20 mouse cellular contexts compared by ENCODE assay signal in genomic region chr5:101998971-101999370, GRCm38 (mm10).
A peak's percentile ranks its signal among the peaks of the same experiment; 100 is the strongest.
DNase-seq lines count a peak whose midpoint lies in the region; ATAC-seq lines count a peak whose summit lies in the region.
"Had no signal": no experiment of that assay in that cellular context is flagged by ENCODE, and none has a peak within 500 bp of the region (broad histone marks: within the 10 kb centered on the region; RNA-seq: fewer than 3 reads in every experiment).

No protein-coding gene starts in this region.

- no peak overlapping the region for H3K27ac ChIP-seq in embryonic facial prominence, embryonic 11.5 days (replicated peaks; ENCODE audit: low read depth, low read length)
- H3K27ac ChIP-seq in embryonic facial prominence, embryonic 10.5 days (replicated peaks), result no peak overlapping the region; the same call in 1 of the 2 replicates
- H3K27ac ChIP-seq in limb, embryonic 12.5 days, result peak overlapping the region; percentile 62; the same call in 1 of the 2 replicates
- H3K27ac ChIP-seq in limb, embryonic 10.5 days, result no peak overlapping the region
- H3K27ac ChIP-seq in embryonic facial prominence, embryonic 14.5 days (replicated peaks; ENCODE audit: low read depth, low read length), result peak overlapping the region; percentile 48; the same call in 1 of the 2 replicates
- H3K27ac ChIP-seq: forebrain, embryonic 15.5 days; heart, embryonic 13.5 days; neural tube, embryonic 15.5 days; stomach, embryonic 15.5 days had no signal

- 0 out of 2 replicates have a peak, but pooled peaks have one; percentile 48 for ATAC-seq in embryonic facial prominence, embryonic 11.5 days (replicated peaks; ENCODE audit: insufficient number of reproducible peaks, low FRiP score, low TSS enrichment, low read depth)
- no peak for ATAC-seq in limb, embryonic 12.5 days (ENCODE audit: insufficient number of reproducible peaks, insufficient read depth, low FRiP score, low TSS enrichment, low read depth)
- ATAC-seq in embryonic facial prominence, embryonic 14.5 days (ENCODE audit: low read depth), result no peak; the same call in 1 of the 2 replicates
- peak; percentile 38 for ATAC-seq in megakaryocyte progenitor cell, adult 5-6 weeks (replicated peaks; ENCODE audit: poor library complexity)
- ATAC-seq: forebrain, embryonic 15.5 days; inflammation-experienced regulatory T-cells, adult 6 months had no signal

- H3K9ac ChIP-seq in embryonic facial prominence, embryonic 11.5 days (replicated peaks; ENCODE audit: low read length), result no peak overlapping the region
- H3K9ac ChIP-seq in limb, embryonic 12.5 days (replicated peaks), result no peak overlapping the region
- H3K9ac ChIP-seq in embryonic facial prominence, embryonic 14.5 days (ENCODE audit: low read depth, low read length), result no peak overlapping the region
- H3K9ac ChIP-seq: forebrain, embryonic 15.5 days; heart, embryonic 13.5 days; neural tube, embryonic 15.5 days; stomach, embryonic 15.5 days had no signal

- no peaks in the 10 kb centered on the region for H3K27me3 ChIP-seq in embryonic facial prominence, embryonic 11.5 days (ENCODE audit: control insufficient read depth, insufficient read depth, low read length)
- H3K27me3 ChIP-seq in embryonic facial prominence, embryonic 10.5 days (replicated peaks; ENCODE audit: low read depth, poor library complexity, severe bottlenecking), result no peaks in the 10 kb centered on the region
- H3K27me3 ChIP-seq in limb, embryonic 12.5 days, result no peaks in the 10 kb centered on the region
- no peaks in the 10 kb centered on the region for H3K27me3 ChIP-seq in limb, embryonic 10.5 days (ENCODE audit: low read depth, poor library complexity, severe bottlenecking)
- no peaks in the 10 kb centered on the region for H3K27me3 ChIP-seq in embryonic facial prominence, embryonic 14.5 days (replicated peaks; ENCODE audit: control insufficient read depth, insufficient read depth, low read length)
- H3K27me3 ChIP-seq: forebrain, embryonic 15.5 days; heart, embryonic 13.5 days; neural tube, embryonic 15.5 days; stomach, embryonic 15.5 days had no signal

- H3K36me3 ChIP-seq in embryonic facial prominence, embryonic 11.5 days (replicated peaks; ENCODE audit: control insufficient read depth, insufficient read depth, low read depth, low read length), result no peaks in the 10 kb centered on the region
- H3K36me3 ChIP-seq in embryonic facial prominence, embryonic 10.5 days (replicated peaks), result peaks cover 34% of the 10 kb centered on the region
- H3K36me3 ChIP-seq in limb, embryonic 12.5 days, result peaks cover 16% of the 10 kb centered on the region; the same call in 1 of the 2 replicates
- peaks cover 17% of the 10 kb centered on the region for H3K36me3 ChIP-seq in limb, embryonic 10.5 days
- H3K36me3 ChIP-seq in embryonic facial prominence, embryonic 14.5 days (ENCODE audit: control insufficient read depth, insufficient read depth, low read length), result 0 out of 2 replicates have a peak, but pooled peaks cover 7% of the 10 kb centered on the region
- H3K36me3 ChIP-seq: forebrain, embryonic 15.5 days; neural tube, embryonic 15.5 days; stomach, embryonic 15.5 days had no signal

- H3K9me3 ChIP-seq in embryonic facial prominence, embryonic 11.5 days (replicated peaks; ENCODE audit: control insufficient read depth, low read length), result no peaks in the 10 kb centered on the region
- no peaks in the 10 kb centered on the region for H3K9me3 ChIP-seq in embryonic facial prominence, embryonic 10.5 days
- no peaks in the 10 kb centered on the region for H3K9me3 ChIP-seq in limb, embryonic 12.5 days
- no peaks in the 10 kb centered on the region for H3K9me3 ChIP-seq in limb, embryonic 10.5 days (replicated peaks)
- no peaks in the 10 kb centered on the region for H3K9me3 ChIP-seq in embryonic facial prominence, embryonic 14.5 days (ENCODE audit: control insufficient read depth, low read length)
- H3K9me3 ChIP-seq: forebrain, embryonic 15.5 days; heart, embryonic 13.5 days; neural tube, embryonic 15.5 days; stomach, embryonic 15.5 days had no signal

- H3K4me3 ChIP-seq in embryonic facial prominence, embryonic 11.5 days (ENCODE audit: low read depth, low read length), result no peak overlapping the region
- no peak overlapping the region for H3K4me3 ChIP-seq in embryonic facial prominence, embryonic 10.5 days
- H3K4me3 ChIP-seq in limb, embryonic 12.5 days (replicated peaks), result no peak overlapping the region
- H3K4me3 ChIP-seq in limb, embryonic 10.5 days, result no peak overlapping the region
- H3K4me3 ChIP-seq in embryonic facial prominence, embryonic 14.5 days (ENCODE audit: low read depth, low read length), result no peak overlapping the region
- H3K4me3 ChIP-seq: erythroblast, embryonic 14.5 days; forebrain, embryonic 15.5 days; heart, embryonic 13.5 days; neural tube, embryonic 15.5 days; stomach, embryonic 15.5 days had no signal

- DNase-seq in embryonic facial prominence, embryonic 11.5 days (ENCODE audit: low spot score), result peak; percentile 43
- no peak for DNase-seq in embryonic facial prominence, embryonic 10.5 days (ENCODE audit: low spot score)
- no peak for DNase-seq in limb, embryonic 10.5 days (ENCODE audit: low spot score)
- peak; percentile 70 for DNase-seq in embryonic facial prominence, embryonic 14.5 days (ENCODE audit: low spot score)
- DNase-seq in adrenal gland, adult 18-20 months (ENCODE audit: low spot score in 2 of 2), result no peak
- DNase-seq in spleen, postnatal 14 days (ENCODE audit: low spot score in 2 of 2), result no peak
- DNase-seq: adrenal gland, adult 2 months; cerebellum, adult 18-20 months; gastrocnemius, postnatal 14 days; layer of hippocampus, postnatal 36 days; thymus, postnatal 36 days had no signal

- WGBS in embryonic facial prominence, embryonic 11.5 days, result 62% methylated on average over 6 of the region's 6 CpGs
- WGBS in embryonic facial prominence, embryonic 10.5 days, result 64% methylated on average over 6 of the region's 6 CpGs
- 64% methylated on average over 6 of the region's 6 CpGs for WGBS in limb, embryonic 12.5 days
- 79% methylated on average over 6 of the region's 6 CpGs for WGBS in limb, embryonic 10.5 days
- 40% methylated on average over 6 of the region's 6 CpGs for WGBS in embryonic facial prominence, embryonic 14.5 days

- H3K4me1 ChIP-seq in embryonic facial prominence, embryonic 11.5 days (ENCODE audit: control insufficient read depth, insufficient read depth, low read length), result peaks cover 2% of the 10 kb centered on the region; the same call in 1 of the 2 replicates
- peaks cover 8% of the 10 kb centered on the region; the same call in 1 of the 2 replicates for H3K4me1 ChIP-seq in embryonic facial prominence, embryonic 10.5 days
- H3K4me1 ChIP-seq in limb, embryonic 12.5 days (replicated peaks), result peaks cover 15% of the 10 kb centered on the region
- peaks cover 4% of the 10 kb centered on the region; the same call in 1 of the 2 replicates for H3K4me1 ChIP-seq in limb, embryonic 10.5 days
- H3K4me1 ChIP-seq in embryonic facial prominence, embryonic 14.5 days (ENCODE audit: control insufficient read depth, insufficient read depth, low read length), result peaks cover 6% of the 10 kb centered on the region
- H3K4me1 ChIP-seq: stomach, embryonic 15.5 days had no signal

- no peak overlapping the region for H3K4me2 ChIP-seq in embryonic facial prominence, embryonic 11.5 days (ENCODE audit: low read depth, low read length)
- H3K4me2 ChIP-seq in limb, embryonic 12.5 days, result no peak overlapping the region
- H3K4me2 ChIP-seq in embryonic facial prominence, embryonic 14.5 days (ENCODE audit: low read depth, low read length), result no peak overlapping the region
- H3K4me2 ChIP-seq: forebrain, embryonic 15.5 days; heart, embryonic 13.5 days; midbrain, embryonic 11.5 days; neural tube, embryonic 15.5 days; stomach, embryonic 15.5 days had no signal

Comparison
In these comparisons a context has a peak if more than half of its experiments do, and no peak if none do; other contexts are left out.
1. ATAC-seq: peak in embryonic facial prominence, embryonic 11.5 days (single experiment) and megakaryocyte progenitor cell, adult 5-6 weeks (single experiment); none in limb, embryonic 12.5 days (single experiment) and embryonic facial prominence, embryonic 14.5 days (single experiment).
2. DNase-seq: peak in embryonic facial prominence, embryonic 11.5 days (single experiment) and embryonic facial prominence, embryonic 14.5 days (single experiment); none in embryonic facial prominence, embryonic 10.5 days (single experiment), limb, embryonic 10.5 days (single experiment), adrenal gland, adult 18-20 months (0 of 2) and spleen, postnatal 14 days (0 of 2).
3. H3K27ac ChIP-seq: peak in limb, embryonic 12.5 days (single experiment) and embryonic facial prominence, embryonic 14.5 days (single experiment); none in embryonic facial prominence, embryonic 11.5 days (single experiment), embryonic facial prominence, embryonic 10.5 days (single experiment) and limb, embryonic 10.5 days (single experiment).